Mouse (Mus musculus) kidney, embryonic 15.5 days (tissue): Measurements from ENCODE around the gene H2-Q2. TPM values are rescaled to one million over a fixed set of nuclear protein-coding genes. Genes with fewer than 3 reads are reported as not detected.
A peak's percentile ranks its signal among the peaks of the same experiment; 100 is the strongest.
"Not testable (repeated sequence)": the region's sequence is repeated elsewhere in the genome, so short reads cannot be mapped to it uniquely, and the experiment has no call there.

ENCODE experiments used
- ATAC-seq: fragments of 200-750 bp; cut with Nextera tagmentation; replicated peaks from 2 replicates; pipeline ENCODE4 v1.8.0; 2017; ENCODE audit warnings: moderate TSS enrichment; ENCODE audit not compliant: low FRiP score
- H3K27ac ChIP-seq: fragments of 300-500 bp; sonication (generic); 2 replicates; pipeline ENCODE4 v1.5.1; 2015; ENCODE audit warnings: mild to moderate bottlenecking, inconsistent platforms
- H3K27me3 ChIP-seq: fragments of 300-500 bp; sonication (generic); 2 replicates; pipeline ENCODE4 v1.6.1; 2015; ENCODE audit warnings: inconsistent platforms
- H3K36me3 ChIP-seq: fragments of 300-500 bp; sonication (generic); 2 replicates; pipeline ENCODE4 v1.6.1; 2015; ENCODE audit warnings: inconsistent platforms
- H3K4me1 ChIP-seq: fragments of 300-500 bp; sonication (generic); 2 replicates; pipeline ENCODE4 v1.6.1; 2015; ENCODE audit warnings: inconsistent platforms
- H3K4me2 ChIP-seq: fragments of 300-500 bp; sonication (generic); 2 replicates; pipeline ENCODE4 v1.6.1; 2015; ENCODE audit warnings: moderate library complexity, mild to moderate bottlenecking, inconsistent platforms
- H3K4me3 ChIP-seq: fragments of 300-500 bp; sonication (generic); replicated peaks from 2 replicates; pipeline ENCODE4 v1.5.1; 2015; ENCODE audit warnings: mild to moderate bottlenecking, inconsistent platforms
- H3K9ac ChIP-seq: fragments of 300-500 bp; sonication (generic); 2 replicates; pipeline ENCODE4 v1.6.1; 2015; ENCODE audit warnings: mild to moderate bottlenecking, inconsistent platforms
- H3K9me3 ChIP-seq: fragments of 300-500 bp; sonication (generic); replicated peaks from 2 replicates; pipeline ENCODE4 v1.6.1; 2016; ENCODE audit warnings: inconsistent platforms
- WGBS: fragments of 180-500 bp; shearing (Covaris S2); methylation state at CpG from one replicate; pipeline ENCODE4 v1.1.7; 2015; ENCODE audit warnings: mixed read lengths; 5-methylcytosine and 5-hydroxymethylcytosine counted together
- polyA plus RNA-seq: library from polyadenylated mRNA; unstranded; fragments of >200 nt; fragmentation: Nextera tagmentation; extraction: Ambion mirVana; gene quantifications from 2 replicates; pipeline ENCODE4 v1.2.1, GENCODE M21; 2015

The H2-Q2 gene
- 0.64 and 0.80 TPM in 2 replicates for polyA plus RNA-seq

DNA sequence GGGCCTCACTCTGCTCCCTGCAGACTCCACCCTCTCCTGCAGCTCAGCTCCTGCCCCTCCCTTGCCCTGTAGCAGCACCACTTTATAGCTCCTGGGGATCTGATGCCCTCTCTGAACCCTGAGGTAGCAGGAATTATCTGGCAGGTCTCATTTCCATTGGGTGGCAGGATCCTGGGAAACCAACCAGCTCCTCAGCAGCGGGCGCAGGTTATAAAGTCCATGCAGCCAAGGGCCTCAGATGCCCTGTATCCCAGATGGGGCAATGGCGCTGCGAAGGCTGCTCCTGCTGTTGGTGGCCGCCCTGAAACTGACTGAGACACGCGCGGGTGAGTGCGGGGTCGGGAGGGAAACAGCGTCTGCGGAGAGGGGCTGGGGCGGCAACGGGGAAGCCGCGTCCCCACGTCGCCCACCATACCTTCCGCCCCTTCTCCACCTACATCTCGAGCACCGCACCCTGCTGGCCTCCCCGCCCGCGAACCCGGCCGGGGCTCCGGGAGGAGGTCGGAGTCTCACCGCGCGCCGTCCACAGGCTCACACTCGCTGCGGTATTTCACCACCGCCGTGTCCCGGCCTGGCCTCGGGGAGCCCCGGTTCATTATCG is at the start of gene H2-Q2:
TSS of gene H2-Q2 (plus strand) at position 172 of the 601 bp plus-strand sequence.
- H3K36me3 ChIP-seq, result no peaks in the 10 kb centered on the region
- no peaks in the 10 kb centered on the region for H3K9me3 ChIP-seq
- peaks cover 12% of the 10 kb centered on the region for H3K4me1 ChIP-seq
- peak within 1 kb of the TSS; percentile 48 for H3K4me3 ChIP-seq
- peak within 1 kb of the TSS; percentile 21; the same call in 1 of the 2 replicates for H3K9ac ChIP-seq
- WGBS, result 2% methylated on average over 40 of the region's 40 CpGs
- peak within 1 kb of the TSS; percentile 87 for H3K4me2 ChIP-seq
- H3K27ac ChIP-seq, result no peak within 1 kb of the TSS
- ATAC-seq, result no peak
- peaks cover 56% of the 10 kb centered on the region for H3K27me3 ChIP-seq

DNA sequence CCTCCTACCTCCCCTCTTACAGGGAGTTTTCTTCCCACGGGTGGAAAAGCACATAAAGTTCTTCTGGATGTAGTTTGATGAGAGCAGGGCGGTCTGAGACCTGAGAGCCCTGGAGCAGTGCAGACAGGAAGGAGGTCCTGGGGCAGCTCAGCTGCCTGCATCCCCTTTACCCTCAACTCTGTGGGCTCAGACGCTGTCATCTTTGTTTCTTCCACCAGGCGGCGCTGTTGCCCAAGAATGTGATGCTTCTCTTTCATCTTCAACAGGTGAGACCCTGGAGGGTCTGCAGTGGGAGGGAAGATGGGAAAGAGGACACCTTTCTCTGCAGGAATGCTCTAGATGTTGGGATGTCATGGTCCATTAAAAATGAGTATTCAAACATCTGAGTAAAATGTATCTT is 46.2 kb upstream of the H2-Q2 start:
- H3K27ac ChIP-seq, H3K4me3 ChIP-seq, H3K9me3 ChIP-seq, H3K9ac ChIP-seq, H3K36me3 ChIP-seq, ATAC-seq, H3K4me1 ChIP-seq, H3K4me2 ChIP-seq, H3K27me3 ChIP-seq: not testable (repeated sequence)
- 3% methylated on average over 5 of the region's 5 CpGs for WGBS

DNA sequence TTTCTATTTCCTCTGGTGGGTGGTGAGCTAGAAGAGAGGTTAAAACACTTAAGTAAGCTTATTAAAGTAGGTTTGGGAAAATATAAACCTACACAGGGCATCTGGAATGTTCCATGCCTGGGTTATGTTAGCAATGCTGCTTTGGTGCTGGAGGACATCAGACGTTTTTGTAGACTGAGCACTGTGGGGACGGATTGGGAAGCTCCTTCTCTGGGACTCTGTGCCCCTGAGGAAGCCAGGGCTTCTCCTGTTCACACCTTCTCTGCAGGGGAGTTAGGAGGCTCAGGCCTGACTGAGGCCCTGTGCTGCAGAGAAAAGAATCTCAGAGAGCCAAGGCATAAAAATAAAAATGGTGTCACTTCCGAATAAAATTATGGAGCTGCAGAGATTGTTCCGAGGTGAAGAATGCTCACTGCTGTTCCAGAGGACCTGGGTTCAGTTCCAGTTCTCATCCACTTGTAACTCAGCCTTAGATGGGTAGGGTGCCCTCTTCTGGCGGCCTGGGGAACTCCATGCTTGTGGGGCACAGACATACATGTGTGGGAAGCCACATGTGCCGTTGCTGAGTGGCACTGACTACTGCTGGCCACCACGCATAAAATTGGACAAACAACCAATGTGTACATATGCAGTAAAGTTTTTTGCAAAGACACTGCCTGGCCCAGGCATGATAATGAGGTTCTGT is 41.6 kb upstream of the H2-Q2 start:
- not testable (repeated sequence) for H3K36me3 ChIP-seq, H3K9me3 ChIP-seq, H3K4me3 ChIP-seq, H3K4me1 ChIP-seq, ATAC-seq, H3K27ac ChIP-seq, H3K27me3 ChIP-seq, H3K4me2 ChIP-seq, H3K9ac ChIP-seq
- WGBS, result 85% methylated on average over 7 of the region's 7 CpGs

- 28% methylated on average over 13 of the region's 13 CpGs for whole genome bisulfite sequencing
- no peaks in the 10 kb centered on the region for H3K36me3 ChIP-seq
- H3K9me3 ChIP-seq, result no peaks in the 10 kb centered on the region
- no peak overlapping the region for H3K4me2 ChIP-seq
- no peaks in the 10 kb centered on the region for H3K4me1 ChIP-seq
- H3K9ac ChIP-seq, result no peak overlapping the region
- H3K4me3 ChIP-seq, result no peak overlapping the region
- H3K27ac ChIP-seq, result no peak overlapping the region
- ATAC-seq, result no peak
- no peaks in the 10 kb centered on the region for H3K27me3 ChIP-seq
Measured at GRCm38 (mm10) chr17:35301645-35302258, 40.3 kb upstream of the H2-Q2 start.

DNA sequence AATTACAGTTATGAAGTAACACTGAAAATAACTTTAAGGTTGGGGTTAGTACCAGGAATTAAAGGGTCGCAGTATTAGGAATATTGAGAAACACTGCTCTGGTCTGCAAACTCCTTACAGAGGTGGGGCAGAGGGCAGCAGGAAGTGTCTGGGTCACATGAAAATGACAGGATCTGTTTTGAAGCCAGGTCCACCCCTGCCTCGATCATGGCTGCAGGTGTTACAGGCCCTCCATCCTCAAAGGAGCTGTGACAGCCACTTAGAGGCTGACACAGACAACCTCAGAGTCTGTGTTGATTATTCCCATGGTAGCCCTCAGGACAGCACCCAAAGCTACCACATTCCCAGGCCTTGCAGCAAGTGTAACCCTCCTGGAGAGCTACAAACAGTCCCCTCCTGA is 38.8 kb upstream of the H2-Q2 start:
- Histone ChIP-seq H3K4me1 (no peaks in the 10 kb centered on the region), H3K9ac (no peak overlapping the region), H3K9me3 (no peaks in the 10 kb centered on the region), H3K27me3 (peaks cover 11% of the 10 kb centered on the region; the same call in 1 of the 2 replicates), H3K4me2 (no peak overlapping the region), H3K4me3 (no peak overlapping the region), H3K27ac (no peak overlapping the region), H3K36me3 (no peaks in the 10 kb centered on the region)
- WGBS, result 81% methylated on average over 2 of the region's 2 CpGs
- ATAC-seq, result no peak

- no peak overlapping the region for H3K9ac ChIP-seq
- no peak overlapping the region for H3K27ac ChIP-seq
- no peak overlapping the region for H3K4me2 ChIP-seq
- H3K9me3 ChIP-seq, result no peaks in the 10 kb centered on the region
- WGBS, result 79% methylated on average over 10 of the region's 10 CpGs
- H3K4me3 ChIP-seq, result no peak overlapping the region
- H3K27me3 ChIP-seq, result peaks cover 17% of the 10 kb centered on the region; the same call in 1 of the 2 replicates
- no peaks in the 10 kb centered on the region for H3K4me1 ChIP-seq
- H3K36me3 ChIP-seq, result no peaks in the 10 kb centered on the region
- no peak for ATAC-seq
Measured at GRCm38 (mm10) chr17:35303756-35304350, 38.2 kb upstream of the H2-Q2 start.

- peaks cover 21% of the 10 kb centered on the region; the same call in 1 of the 2 replicates for H3K27me3 ChIP-seq
- WGBS, result 62% methylated on average over 6 of the region's 6 CpGs
- H3K9me3 ChIP-seq, result no peaks in the 10 kb centered on the region
- H3K4me2 ChIP-seq, result no peak overlapping the region
- no peak overlapping the region for H3K27ac ChIP-seq
- H3K9ac ChIP-seq, result no peak overlapping the region
- H3K4me1 ChIP-seq, result no peaks in the 10 kb centered on the region
- H3K36me3 ChIP-seq, result no peaks in the 10 kb centered on the region
- H3K4me3 ChIP-seq, result no peak overlapping the region
- no peak for ATAC-seq
Measured at GRCm38 (mm10) chr17:35304478-35304877, 37.6 kb upstream of the H2-Q2 start.

- not testable (repeated sequence) for H3K4me3 ChIP-seq, H3K9me3 ChIP-seq, ATAC-seq, H3K36me3 ChIP-seq, H3K4me2 ChIP-seq, H3K9ac ChIP-seq, H3K4me1 ChIP-seq, H3K27ac ChIP-seq
- H3K27me3 ChIP-seq, result peaks cover 21% of the 10 kb centered on the region; the same call in 1 of the 2 replicates
- 82% methylated on average over 8 of the region's 8 CpGs for WGBS
Measured at GRCm38 (mm10) chr17:35304921-35305320, 37.1 kb upstream of the H2-Q2 start.

DNA sequence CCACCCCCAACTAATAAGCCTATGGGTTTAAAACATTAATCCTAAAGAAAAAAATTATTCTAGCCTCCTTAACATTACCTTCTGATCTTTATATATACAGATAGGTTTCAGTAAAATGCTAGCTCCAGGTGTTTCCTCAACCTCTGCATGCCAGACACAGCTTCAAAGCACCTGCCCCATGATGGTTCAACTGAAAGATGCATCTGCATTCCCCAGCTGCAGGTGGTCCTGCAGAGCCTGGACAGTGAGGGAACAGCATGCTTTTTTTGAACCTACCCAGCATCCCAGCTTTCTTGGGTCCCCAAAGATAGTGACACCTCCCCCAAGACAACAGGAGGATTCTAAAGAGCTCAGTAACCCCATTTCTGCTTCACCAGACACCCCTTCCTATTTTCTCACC is 23.4 kb upstream of the H2-Q2 start:
- Histone ChIP-seq H3K9ac (no peak overlapping the region), H3K36me3 (no peaks in the 10 kb centered on the region), H3K4me1 (peaks cover 10% of the 10 kb centered on the region), H3K4me3 (no peak overlapping the region), H3K27me3 (peaks cover 67% of the 10 kb centered on the region), H3K9me3 (no peaks in the 10 kb centered on the region), H3K4me2 (no peak overlapping the region), H3K27ac (no peak overlapping the region)
- ATAC-seq, result no peak

DNA sequence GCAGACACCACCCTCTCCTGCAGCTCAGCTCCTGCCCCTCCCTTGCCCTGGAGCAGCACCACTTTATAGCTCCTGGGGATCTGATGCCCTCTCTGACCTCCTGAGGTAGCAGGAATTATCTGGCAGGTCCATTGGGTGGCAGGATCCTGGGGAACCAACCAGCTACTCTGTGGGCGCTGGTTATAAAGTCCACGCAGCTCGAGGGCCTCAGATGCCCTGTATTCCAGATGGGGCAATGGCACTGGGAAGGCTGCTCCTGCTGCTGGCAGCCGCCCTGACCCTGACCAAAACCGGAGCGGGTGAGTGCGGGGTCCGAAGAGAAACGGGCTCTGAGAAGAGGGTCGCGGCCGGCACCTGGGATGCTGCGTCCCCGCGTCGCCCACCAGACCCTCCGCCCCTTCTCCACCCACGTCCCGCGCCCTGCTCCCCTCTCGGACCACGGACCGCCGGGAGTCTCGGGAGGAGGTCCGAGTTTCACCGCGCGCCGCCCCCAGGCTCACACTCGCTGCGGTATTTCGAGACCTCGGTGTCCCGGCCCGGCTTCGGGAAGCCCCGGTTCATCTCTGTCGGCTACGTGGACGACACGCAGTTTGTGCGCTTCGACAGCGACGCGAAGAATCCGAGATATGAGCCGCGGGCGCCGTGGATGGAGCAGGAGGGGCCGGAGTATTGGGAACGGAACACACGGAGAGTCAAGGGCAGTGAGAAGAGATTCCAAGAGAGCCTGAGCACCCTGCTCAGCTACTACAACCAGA is 21.5 kb upstream of the H2-Q2 start, which contains the start of gene H2-Q1:
TSS of gene H2-Q1 (plus strand) at position 79 of the 755 bp plus-strand sequence.
- H3K27ac ChIP-seq, result no peak within 1 kb of the TSS
- WGBS, result under 1% methylated on average over 55 of the region's 55 CpGs
- peaks cover 63% of the 10 kb centered on the region for H3K27me3 ChIP-seq
- peak within 1 kb of the TSS; percentile 70 for H3K4me2 ChIP-seq
- no peaks in the 10 kb centered on the region for H3K9me3 ChIP-seq
- H3K36me3 ChIP-seq, result no peaks in the 10 kb centered on the region
- peak within 1 kb of the TSS; percentile 36 for H3K4me3 ChIP-seq
- H3K4me1 ChIP-seq, result peaks cover 10% of the 10 kb centered on the region
- H3K9ac ChIP-seq, result 0 out of 2 replicates have a peak within 1 kb of the TSS, but pooled peaks have one; percentile 26
- no peak for ATAC-seq

DNA sequence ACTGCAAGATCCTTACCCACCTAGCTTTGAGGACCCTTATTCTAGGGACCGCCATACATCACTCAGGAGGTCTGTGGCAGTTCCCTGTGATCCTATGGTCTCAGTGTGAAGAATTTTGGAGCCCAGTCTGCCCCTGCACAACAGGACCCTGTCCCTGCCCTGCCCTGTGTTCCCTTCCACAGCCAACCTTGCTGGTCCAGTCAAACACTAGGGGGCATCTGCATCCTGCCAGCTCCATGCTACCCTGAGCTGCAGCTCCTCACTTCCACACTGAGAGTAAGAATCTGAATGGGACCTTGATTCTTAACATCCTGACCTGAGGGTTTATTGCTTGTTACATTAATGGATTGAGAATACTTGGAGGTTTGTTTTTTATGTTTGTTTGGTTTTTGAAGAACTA is 16.9 kb upstream of the H2-Q2 start:
- not testable (repeated sequence) for H3K9me3 ChIP-seq, H3K4me1 ChIP-seq, H3K27ac ChIP-seq, H3K36me3 ChIP-seq, H3K9ac ChIP-seq, ATAC-seq, H3K4me2 ChIP-seq, H3K4me3 ChIP-seq
- 70% methylated on average over 1 of the region's 1 CpGs for WGBS
- peaks cover 33% of the 10 kb centered on the region for H3K27me3 ChIP-seq
